Mouse (Mus musculus): ENCODE data around the gene Pacsin3. TPM values are rescaled to one million over a fixed set of nuclear protein-coding genes. Genes with fewer than 3 reads are reported as not detected.

Pacsin3 gene
- total and polyA plus RNA-seq, 3 experiments = 1.2 to 9.1 (median 1.4) TPM

GRCm38 (mm10) chr2:91287563-91287962, 31.8 kb downstream of the Pacsin3 start:
- no peaks in the 10 kb centered on the region for H3K9me3 ChIP-seq (replicated peaks; ENCODE audit: low read length)
- no peak for TF ChIP-seq RCOR1 (conservative IDR thresholded peaks at IDR 0.05; ENCODE audit: low read depth, low read length)
- no peak for TF ChIP-seq TBP (conservative IDR thresholded peaks at IDR 0.05; ENCODE audit: low read depth, low read length)
- TF ChIP-seq POLR2A (IDR thresholded peaks at IDR 0.05; ENCODE audit: low read depth, low read length) = no peak
- TF ChIP-seq MAZ (IDR thresholded peaks at IDR 0.05; ENCODE audit: low read depth, low read length) = no peak
- no peak for TF ChIP-seq PAX5 (IDR thresholded peaks at IDR 0.05; ENCODE audit: low read length)
- no peak overlapping the region for H3K9ac ChIP-seq (ENCODE audit: insufficient read depth, low read depth)
- no peak for DNase-seq (ENCODE audit: extremely low read depth)
- H3K79me2 ChIP-seq (replicated peaks; ENCODE audit: control insufficient read depth, extremely low read depth, insufficient read depth, poor library complexity, severe bottlenecking) = no peaks in the 10 kb centered on the region
- peaks cover 0 to 15% of the 10 kb centered on the region in 2 experiments for H3K36me3 ChIP-seq (replicated peaks in 1 of 2; ENCODE audit: control insufficient read depth in 1 of 2, insufficient read depth in 1 of 2, low read length in 1 of 2)
- no peaks in the 10 kb centered on the region for H3K4me1 ChIP-seq (ENCODE audit: control insufficient read depth in 1 of 2, insufficient read depth in 2 of 2)
- no peak overlapping the region for H3K4me3 ChIP-seq (replicated peaks in 1 of 3; ENCODE audit: low read depth in 2 of 3, low read length in 2 of 3, poor library complexity in 1 of 3)
- dilution Hi-C loops (cut with MboI; ENCODE audit: extremely low pct_ligation_motif_present, extremely low pct_unique_long_range_greater_than_20kb, low sequenced_read_pairs) (no loop called here), in situ Hi-C loops (cut with MboI; ENCODE audit: low pct_ligation_motif_present, low pct_unique_long_range_greater_than_20kb, low sequenced_read_pairs) (no loop called here)
- no peak overlapping the region for H3K4me2 ChIP-seq (ENCODE audit: insufficient read depth, low read depth, poor library complexity, severe bottlenecking)
- H3K27me3 ChIP-seq (replicated peaks) = no peaks in the 10 kb centered on the region
- no peak overlapping the region for H3K27ac ChIP-seq (ENCODE audit: insufficient read depth, low read depth)

- Histone ChIP-seq H3K27ac (ENCODE audit: insufficient read depth, low read depth) (no peak overlapping the region), H3K4me3 (replicated peaks in 1 of 3; ENCODE audit: low read depth in 2 of 3, low read length in 2 of 3, poor library complexity in 1 of 3) (no peak overlapping the region), H3K36me3 (replicated peaks in 1 of 2; ENCODE audit: control insufficient read depth in 1 of 2, insufficient read depth in 1 of 2, low read length in 1 of 2) (peaks cover 0 to 9% of the 10 kb centered on the region in 2 experiments), H3K4me2 (ENCODE audit: insufficient read depth, low read depth, poor library complexity, severe bottlenecking) (no peak overlapping the region), H3K9me3 (replicated peaks; ENCODE audit: low read length) (no peaks in the 10 kb centered on the region), H3K79me2 (replicated peaks; ENCODE audit: control insufficient read depth, extremely low read depth, insufficient read depth, poor library complexity, severe bottlenecking) (no peaks in the 10 kb centered on the region), H3K27me3 (replicated peaks) (no peaks in the 10 kb centered on the region), H3K4me1 (ENCODE audit: control insufficient read depth in 1 of 2, insufficient read depth in 2 of 2) (no peaks in the 10 kb centered on the region), H3K9ac (ENCODE audit: insufficient read depth, low read depth) (no peak overlapping the region)
- no peak for TF ChIP-seq POLR2A (IDR thresholded peaks at IDR 0.05; ENCODE audit: low read depth, low read length)
- no peak for TF ChIP-seq E2F4 (IDR thresholded peaks at IDR 0.05; ENCODE audit: insufficient replicate concordance, low read depth, low read length)
- TF ChIP-seq MXI1 (IDR thresholded peaks at IDR 0.05; ENCODE audit: low read depth, low read length) = no peak
- no peak for TF ChIP-seq CHD2 (IDR thresholded peaks at IDR 0.05; ENCODE audit: low read length)
- TF ChIP-seq ETS1 (conservative IDR thresholded peaks at IDR 0.05; ENCODE audit: low read depth, low read length) = no peak
- TF ChIP-seq POLR2AphosphoS2 (IDR thresholded peaks at IDR 0.05; ENCODE audit: low read depth, low read length) = no peak
- in situ Hi-C loops (cut with MboI; ENCODE audit: low pct_ligation_motif_present, low pct_unique_long_range_greater_than_20kb, low sequenced_read_pairs) (no loop called here), dilution Hi-C loops (cut with MboI; ENCODE audit: extremely low pct_ligation_motif_present, extremely low pct_unique_long_range_greater_than_20kb, low sequenced_read_pairs) (no loop called here)
- no peak for DNase-seq (ENCODE audit: extremely low read depth)
Measured at GRCm38 (mm10) chr2:91291197-91292007, 35.6 kb downstream of the Pacsin3 start.

GRCm38 (mm10) chr2:91294226-91294625, 38.5 kb downstream of the Pacsin3 start:
- no peak overlapping the region for H3K4me2 ChIP-seq (ENCODE audit: insufficient read depth, low read depth, poor library complexity, severe bottlenecking)
- no peaks in the 10 kb centered on the region for H3K4me1 ChIP-seq (ENCODE audit: control insufficient read depth in 1 of 2, insufficient read depth in 2 of 2)
- in situ Hi-C loops (cut with MboI; ENCODE audit: low pct_ligation_motif_present, low pct_unique_long_range_greater_than_20kb, low sequenced_read_pairs) = no loop called here
- dilution Hi-C loops (cut with MboI; ENCODE audit: extremely low pct_ligation_motif_present, extremely low pct_unique_long_range_greater_than_20kb, low sequenced_read_pairs) = no loop called here
- no peaks in the 10 kb centered on the region for H3K27me3 ChIP-seq (replicated peaks)
- no peak for DNase-seq (ENCODE audit: extremely low read depth)
- H3K9ac ChIP-seq (ENCODE audit: insufficient read depth, low read depth) = no peak overlapping the region
- peaks cover 0 to 5% of the 10 kb centered on the region in 2 experiments for H3K36me3 ChIP-seq (replicated peaks in 1 of 2; ENCODE audit: control insufficient read depth in 1 of 2, insufficient read depth in 1 of 2, low read length in 1 of 2)
- H3K4me3 ChIP-seq (replicated peaks in 1 of 3; ENCODE audit: low read depth in 2 of 3, low read length in 2 of 3, poor library complexity in 1 of 3) = no peak overlapping the region
- no peaks in the 10 kb centered on the region for H3K9me3 ChIP-seq (replicated peaks; ENCODE audit: low read length)
- H3K27ac ChIP-seq (ENCODE audit: insufficient read depth, low read depth) = no peak overlapping the region
- no peaks in the 10 kb centered on the region for H3K79me2 ChIP-seq (replicated peaks; ENCODE audit: control insufficient read depth, extremely low read depth, insufficient read depth, poor library complexity, severe bottlenecking)
- TF ChIP-seq MEF2A (IDR thresholded peaks at IDR 0.05; ENCODE audit: borderline replicate concordance, low read depth, low read length) (no peak), ELF1 (IDR thresholded peaks at IDR 0.05; ENCODE audit: low read depth, low read length) (no peak), EP300 (IDR thresholded peaks at IDR 0.05; ENCODE audit: low read length) (no peak), SIN3A (IDR thresholded peaks at IDR 0.05; ENCODE audit: low read length) (no peak)
